Mouse (Mus musculus) CH12.LX (cell line): ENCODE results near the gene Phf2.

Experiments used
- CTCF ChIP-seq, 2 experiments: IDR thresholded peaks in 1 of 2; conservative IDR thresholded peaks in 1 of 2; 2 replicates each; pipeline ENCODE4 v1.5.1; 2011 to 2012; ENCODE audit warnings: low read depth in 2 of 2, low read length in 2 of 2, improper control_type of control experiment in 1 of 2, inconsistent platforms in 1 of 2, mild to moderate bottlenecking in 1 of 2, moderate library complexity in 1 of 2
- SMC3 ChIP-seq: IDR thresholded peaks from 2 replicates; pipeline ENCODE4 v1.6.1; 2011; ENCODE audit warnings: low read depth, low read length, improper control_type of control experiment

GRCm38 (mm10) chr13:48858054-48858453 is 12.9 kb downstream of the Phf2 start:
- TF ChIP-seq CTCF (conservative IDR thresholded peaks at IDR 0.05 in 1 of 2, IDR thresholded peaks at IDR 0.05 in 1 of 2; ENCODE audit: low read depth in 2 of 2, low read length in 2 of 2): no peak
- TF ChIP-seq SMC3: no peak
